Mouse (Mus musculus): ENCODE results near the gene Clec3b. TPM values are rescaled to one million over a fixed set of nuclear protein-coding genes. Genes with fewer than 3 reads are reported as not detected.

Clec3b gene
- 0.59 TPM for total RNA-seq (2023)

GRCm38 (mm10) chr9:123150241-123151020 lies at the start of gene Clec3b:
Clec3b (plus strand) TSS chr9:123150946.

GRCm38 (mm10) chr9:123112805-123113521 lies 37.8 kb upstream of the Clec3b start, which contains the start of the genes Zdhhc3 and Exosc7:
Zdhhc3 (minus strand) TSS chr9:123113205.
Exosc7 (plus strand) TSS chr9:123113215.

Other genes starting within 250 kb of the Clec3b start
- not detected for gene Zfp105, start 227.9 kb upstream of the Clec3b start, total RNA-seq (2023)
- gene 1110059G10Rik, start 199.9 kb upstream of the Clec3b start, total RNA-seq (2023): 44.4 TPM
- gene Kif15, start 199.9 kb upstream of the Clec3b start, total RNA-seq (2023): 4.4 TPM
- gene Tmem42, start 129.6 kb upstream of the Clec3b start, total RNA-seq (2023): 20.8 TPM
- gene Tgm4, start 116.2 kb upstream of the Clec3b start, total RNA-seq (2023): 0.76 TPM
- 47.6 TPM for gene Zdhhc3, start 37.7 kb upstream of the Clec3b start, total RNA-seq (2023)
- 53.2 TPM for gene Exosc7, start 37.7 kb upstream of the Clec3b start, total RNA-seq (2023)
- gene Cdcp1, start 65.1 kb downstream of the Clec3b start, total RNA-seq (2023): not detected
- gene Tmem158, start 109.8 kb downstream of the Clec3b start, total RNA-seq (2023): 0.44 TPM
- 666 TPM for gene Lars2, start 216.0 kb downstream of the Clec3b start, total RNA-seq (2023)

Data from CD4-positive naive resting alpha-beta T cell, adult 76 days (primary cell).